Mouse (Mus musculus) hindbrain, embryonic 12.5 days (tissue): ENCODE data around the gene Adat3. TPM values are rescaled to one million over a fixed set of nuclear protein-coding genes. Genes with fewer than 3 reads are reported as not detected.

Experiments
- ATAC-seq: fragments of 200-750 bp; cut with Nextera tagmentation; 2 replicates; pipeline ENCODE4 v1.8.0; 2017; ENCODE audit warnings: moderate TSS enrichment; ENCODE audit not compliant: low FRiP score
- H3K27ac ChIP-seq: fragments of 300-500 bp; sonication (generic); 2 replicates; pipeline ENCODE4 v1.5.1; 2016; ENCODE audit warnings: mild to moderate bottlenecking
- H3K27me3 ChIP-seq: fragments of 300-500 bp; sonication (generic); 2 replicates; pipeline ENCODE4 v1.6.1; 2016; ENCODE audit warnings: mild to moderate bottlenecking
- H3K36me3 ChIP-seq: fragments of 300-500 bp; sonication (generic); 2 replicates; pipeline ENCODE4 v1.6.1; 2016; ENCODE audit warnings: mild to moderate bottlenecking
- H3K4me1 ChIP-seq: fragments of 300-500 bp; sonication (generic); 2 replicates; pipeline ENCODE4 v1.6.1; 2016
- H3K4me2 ChIP-seq: fragments of 300-500 bp; sonication (generic); replicated peaks from 2 replicates; pipeline ENCODE4 v1.6.1; 2016; ENCODE audit warnings: mild to moderate bottlenecking
- H3K4me3 ChIP-seq: fragments of 300-500 bp; sonication (generic); 2 replicates; pipeline ENCODE4 v1.5.1; 2016; ENCODE audit warnings: mild to moderate bottlenecking
- H3K9ac ChIP-seq: fragments of 300-500 bp; sonication (generic); 2 replicates; pipeline ENCODE4 v1.6.1; 2016; ENCODE audit warnings: mild to moderate bottlenecking, moderate library complexity
- H3K9me3 ChIP-seq: fragments of 300-500 bp; sonication (generic); replicated peaks from 2 replicates; pipeline ENCODE4 v1.6.1; 2016; ENCODE audit warnings: mild to moderate bottlenecking
- WGBS: fragments of 180-500 bp; shearing (Covaris S2); methylation state at CpG from one replicate; pipeline ENCODE4 v1.1.7; 2016; 5-methylcytosine and 5-hydroxymethylcytosine counted together
- polyA plus RNA-seq: library from polyadenylated mRNA; unstranded; fragments of >200 nt; fragmentation: Nextera tagmentation; extraction: Ambion mirVana; gene quantifications from 2 replicates; pipeline ENCODE4 v1.2.1, GENCODE M21; 2016

Adat3 gene
- polyA plus RNA-seq, 1 experiment from 2014 or later = 5.5 TPM

- H3K9me3 ChIP-seq = no peaks in the 10 kb centered on the region
- 16% methylated on average over 29 of the region's 30 CpGs for WGBS
- peak overlapping the region; percentile 8 for H3K4me3 ChIP-seq
- peaks cover 71% of the 10 kb centered on the region for H3K4me1 ChIP-seq
- H3K9ac ChIP-seq = peak overlapping the region; percentile 64
- H3K27me3 ChIP-seq = no peaks in the 10 kb centered on the region
- H3K27ac ChIP-seq = peak overlapping the region; percentile 35; the same call in 1 of the 2 replicates
- no peak for ATAC-seq
- H3K36me3 ChIP-seq = peaks cover 11% of the 10 kb centered on the region
- peak overlapping the region; percentile 46 for H3K4me2 ChIP-seq
Observed at GRCm38 (mm10) chr10:80570871-80571836, 31.5 kb upstream of the Adat3 start.

- H3K9ac ChIP-seq = no peak overlapping the region
- peaks cover 11% of the 10 kb centered on the region for H3K36me3 ChIP-seq
- H3K9me3 ChIP-seq = no peaks in the 10 kb centered on the region
- peaks cover 65% of the 10 kb centered on the region for H3K4me1 ChIP-seq
- H3K27me3 ChIP-seq = no peaks in the 10 kb centered on the region
- H3K4me2 ChIP-seq = no peak overlapping the region
- no peak for ATAC-seq
- H3K27ac ChIP-seq = no peak overlapping the region
- WGBS = 87% methylated on average over 2 of the region's 2 CpGs
- no peak overlapping the region for H3K4me3 ChIP-seq
Observed at GRCm38 (mm10) chr10:80572477-80572876, 30.2 kb upstream of the Adat3 start.

- WGBS = 54% methylated on average over 9 of the region's 9 CpGs
- Histone ChIP-seq H3K4me3 (no peak overlapping the region), H3K27ac (no peak overlapping the region), H3K4me2 (no peak overlapping the region), H3K9me3 (no peaks in the 10 kb centered on the region), H3K4me1 (peaks cover 73% of the 10 kb centered on the region), H3K36me3 (no peaks in the 10 kb centered on the region), H3K9ac (peak overlapping the region; percentile 5; the same call in 1 of the 2 replicates), H3K27me3 (no peaks in the 10 kb centered on the region)
- no peak for ATAC-seq
Observed at GRCm38 (mm10) chr10:80573944-80574343, 28.7 kb upstream of the Adat3 start.

GRCm38 (mm10) chr10:80574896-80575295 is 27.8 kb upstream of the Adat3 start:
- WGBS = 73% methylated on average over 3 of the region's 3 CpGs
- Histone ChIP-seq H3K27me3 (no peaks in the 10 kb centered on the region), H3K9ac (0 out of 2 replicates have a peak overlapping the region, but pooled peaks have one; percentile 83), H3K9me3 (no peaks in the 10 kb centered on the region), H3K27ac (no peak overlapping the region), H3K4me3 (no peak overlapping the region), H3K4me1 (peaks cover 69% of the 10 kb centered on the region), H3K36me3 (no peaks in the 10 kb centered on the region), H3K4me2 (peak overlapping the region; percentile 96)
- no peak for ATAC-seq

- ATAC-seq = no peak
- Histone ChIP-seq H3K4me1 (peaks cover 59% of the 10 kb centered on the region), H3K27ac (no peak overlapping the region), H3K4me2 (peak overlapping the region; percentile 96), H3K36me3 (no peaks in the 10 kb centered on the region), H3K27me3 (no peaks in the 10 kb centered on the region), H3K9ac (peak overlapping the region; percentile 83), H3K9me3 (no peaks in the 10 kb centered on the region), H3K4me3 (peak overlapping the region; percentile 77)
- 15% methylated on average over 17 of the region's 17 CpGs for WGBS
Observed at GRCm38 (mm10) chr10:80575925-80576324, 26.8 kb upstream of the Adat3 start.

GRCm38 (mm10) chr10:80576351-80577194 is 26.1 kb upstream of the Adat3 start:
- no peak for ATAC-seq
- whole genome bisulfite sequencing = under 1% methylated on average over 85 of the region's 96 CpGs
- peaks cover 52% of the 10 kb centered on the region for H3K4me1 ChIP-seq

GRCm38 (mm10) chr10:80577195-80578130 is 25.2 kb upstream of the Adat3 start, which contains the start of gene Klf16:
Gene Klf16 (minus strand): TSS chr10:80577321.
- H3K4me1 ChIP-seq = peaks cover 46% of the 10 kb centered on the region
- peak within 1 kb of the TSS; percentile 83 for H3K9ac ChIP-seq
- H3K4me2 ChIP-seq = peak within 1 kb of the TSS; percentile 96
- peak within 1 kb of the TSS; percentile 81 for H3K27ac ChIP-seq
- peak within 1 kb of the TSS; percentile 77 for H3K4me3 ChIP-seq
- H3K27me3 ChIP-seq = no peaks in the 10 kb centered on the region
- WGBS = 1% methylated on average over 65 of the region's 97 CpGs
- no peaks in the 10 kb centered on the region for H3K9me3 ChIP-seq
- ATAC-seq = peak; percentile 80
- 0 out of 2 replicates have a peak, but pooled peaks cover 1% of the 10 kb centered on the region for H3K36me3 ChIP-seq

More at GRCm38 (mm10) chr10:80576351-80577194, 26.1 kb upstream of the Adat3 start:
- H3K9me3 ChIP-seq = no peaks in the 10 kb centered on the region
- peak overlapping the region; percentile 81 for H3K27ac ChIP-seq
- no peaks in the 10 kb centered on the region for H3K27me3 ChIP-seq
- H3K36me3 ChIP-seq = no peaks in the 10 kb centered on the region
- H3K9ac ChIP-seq = peak overlapping the region; percentile 83
- H3K4me3 ChIP-seq = peak overlapping the region; percentile 77
- H3K4me2 ChIP-seq = peak overlapping the region; percentile 96

- peak overlapping the region; percentile 81 for H3K27ac ChIP-seq
- peak overlapping the region; percentile 77 for H3K4me3 ChIP-seq
- H3K4me1 ChIP-seq = peaks cover 45% of the 10 kb centered on the region
- peak overlapping the region; percentile 83; the same call in 1 of the 2 replicates for H3K9ac ChIP-seq
- H3K9me3 ChIP-seq = no peaks in the 10 kb centered on the region
- H3K4me2 ChIP-seq = peak overlapping the region; percentile 96
- no peaks in the 10 kb centered on the region for H3K27me3 ChIP-seq
- ATAC-seq = peak; percentile 38
- H3K36me3 ChIP-seq = peaks cover 7% of the 10 kb centered on the region
- under 1% methylated on average over 29 of the region's 29 CpGs for WGBS
Observed at GRCm38 (mm10) chr10:80578131-80578750, 24.4 kb upstream of the Adat3 start.

GRCm38 (mm10) chr10:80578911-80579310 is 23.8 kb upstream of the Adat3 start:
- Histone ChIP-seq H3K4me3 (no peak overlapping the region), H3K4me1 (peaks cover 39% of the 10 kb centered on the region), H3K27me3 (no peaks in the 10 kb centered on the region), H3K9ac (no peak overlapping the region), H3K27ac (0 out of 2 replicates have a peak overlapping the region, but pooled peaks have one; percentile 81), H3K4me2 (peak overlapping the region; percentile 96), H3K9me3 (no peaks in the 10 kb centered on the region), H3K36me3 (peaks cover 13% of the 10 kb centered on the region)
- no peak for ATAC-seq
- 9% methylated on average over 8 of the region's 8 CpGs for WGBS

GRCm38 (mm10) chr10:80583047-80583446 is 19.6 kb upstream of the Adat3 start:
- no peak overlapping the region for H3K27ac ChIP-seq
- H3K9ac ChIP-seq = no peak overlapping the region
- peaks cover 20% of the 10 kb centered on the region for H3K4me1 ChIP-seq
- WGBS = 93% methylated on average over 5 of the region's 5 CpGs
- no peak overlapping the region for H3K4me3 ChIP-seq
- no peak overlapping the region for H3K4me2 ChIP-seq
- H3K9me3 ChIP-seq = no peaks in the 10 kb centered on the region
- ATAC-seq = no peak
- H3K27me3 ChIP-seq = no peaks in the 10 kb centered on the region
- H3K36me3 ChIP-seq = peaks cover 35% of the 10 kb centered on the region

GRCm38 (mm10) chr10:80584045-80584488 is 18.6 kb upstream of the Adat3 start:
- Histone ChIP-seq H3K9me3 (no peaks in the 10 kb centered on the region), H3K4me3 (no peak overlapping the region), H3K4me2 (no peak overlapping the region), H3K36me3 (peaks cover 35% of the 10 kb centered on the region), H3K9ac (no peak overlapping the region), H3K27me3 (no peaks in the 10 kb centered on the region), H3K27ac (no peak overlapping the region), H3K4me1 (peaks cover 24% of the 10 kb centered on the region)
- ATAC-seq = no peak
- 72% methylated on average over 12 of the region's 12 CpGs for WGBS
